In genomic region chr8:21093106-21093505, GRCm38 (mm10) we compare ENCODE assay signal across 12 mouse cellular contexts. TPM values are rescaled to one million over a fixed set of nuclear protein-coding genes. Genes with fewer than 3 reads are reported as not detected.
A peak's percentile ranks its signal among the peaks of the same experiment; 100 is the strongest.
DNase-seq lines count a peak whose midpoint lies in the region; ATAC-seq and TF ChIP-seq lines count a peak whose summit lies in the region.
"Had no signal": no experiment of that assay in that cellular context is flagged by ENCODE, and none has a peak within 500 bp of the region (broad histone marks: within the 10 kb centered on the region; RNA-seq: fewer than 3 reads in every experiment).

No protein-coding gene starts in this region.

- ATAC-seq in intestine, postnatal 0 days, result no peak
- no peak for ATAC-seq in intestine, embryonic 15.5 days
- ATAC-seq in stomach, postnatal 0 days (ENCODE audit: low FRiP score, low TSS enrichment), result no peak

- TF ChIP-seq CTCF in intestine, postnatal 0 days (IDR thresholded peaks at IDR 0.05; ENCODE audit: low read depth), result peak; percentile 52
- TF ChIP-seq CTCF in stomach, postnatal 0 days (IDR thresholded peaks at IDR 0.05; ENCODE audit: low read depth), result peak; percentile 37

- TF ChIP-seq EP300 in stomach, postnatal 0 days (optimal IDR thresholded peaks at IDR 0.05), result no peak

- no peaks in the 10 kb centered on the region for H3K4me1 ChIP-seq in intestine, postnatal 0 days (replicated peaks; ENCODE audit: control insufficient read depth, insufficient read depth, low read length)
- no peaks in the 10 kb centered on the region for H3K4me1 ChIP-seq in intestine, embryonic 15.5 days (replicated peaks)
- H3K4me1 ChIP-seq in stomach, postnatal 0 days (replicated peaks; ENCODE audit: control insufficient read depth, insufficient read depth), result no peaks in the 10 kb centered on the region
- H3K4me1 ChIP-seq: limb, embryonic 15.5 days had no signal

- H3K4me3 ChIP-seq in intestine, postnatal 0 days (ENCODE audit: low read depth, low read length), result no peak overlapping the region
- H3K4me3 ChIP-seq in intestine, embryonic 15.5 days (replicated peaks), result no peak overlapping the region
- H3K4me3 ChIP-seq in stomach, postnatal 0 days (ENCODE audit: low read depth, low read length), result no peak overlapping the region
- H3K4me3 ChIP-seq: limb, embryonic 15.5 days had no signal

- no peak overlapping the region for H3K27ac ChIP-seq in intestine, postnatal 0 days (ENCODE audit: low read depth, low read length)
- no peak overlapping the region for H3K27ac ChIP-seq in intestine, embryonic 15.5 days
- no peak overlapping the region for H3K27ac ChIP-seq in stomach, postnatal 0 days (replicated peaks)
- H3K27ac ChIP-seq: limb, embryonic 15.5 days had no signal

- H3K27me3 ChIP-seq in intestine, postnatal 0 days (replicated peaks; ENCODE audit: control insufficient read depth, insufficient read depth, low read length), result no peaks in the 10 kb centered on the region
- H3K27me3 ChIP-seq in intestine, embryonic 15.5 days (replicated peaks), result no peaks in the 10 kb centered on the region
- H3K27me3 ChIP-seq in stomach, postnatal 0 days (ENCODE audit: control insufficient read depth, insufficient read depth, low read length), result no peaks in the 10 kb centered on the region
- H3K27me3 ChIP-seq: limb, embryonic 15.5 days had no signal

- H3K4me2 ChIP-seq in intestine, postnatal 0 days (replicated peaks; ENCODE audit: low read depth), result no peak overlapping the region
- no peak overlapping the region for H3K4me2 ChIP-seq in intestine, embryonic 15.5 days (replicated peaks)
- no peak overlapping the region for H3K4me2 ChIP-seq in stomach, postnatal 0 days (replicated peaks; ENCODE audit: low read depth)
- H3K4me2 ChIP-seq: limb, embryonic 15.5 days had no signal

- DNase-seq in thymus, postnatal 4 days, result peak; percentile 6
- no peak for DNase-seq in thymus, postnatal 10 days (ENCODE audit: low spot score in 2 of 2)
- peak; percentile 44 for DNase-seq in adrenal gland, postnatal 14 days
- no peak for DNase-seq in stomach, postnatal 0 days (ENCODE audit: low spot score)
- no peak for DNase-seq in spleen, postnatal 14 days (ENCODE audit: low spot score in 2 of 2)
- no peak for DNase-seq in right cerebral cortex, postnatal 36 days (ENCODE audit: low spot score in 2 of 2)
- DNase-seq: cerebellum, adult 9-11 months; heart, adult 11 months; thymus, adult 18-20 months had no signal

- H3K9me3 ChIP-seq in intestine, postnatal 0 days (ENCODE audit: control insufficient read depth), result no peaks in the 10 kb centered on the region
- H3K9me3 ChIP-seq in intestine, embryonic 15.5 days, result no peaks in the 10 kb centered on the region
- no peaks in the 10 kb centered on the region for H3K9me3 ChIP-seq in stomach, postnatal 0 days (ENCODE audit: control insufficient read depth, low read length)
- H3K9me3 ChIP-seq: limb, embryonic 15.5 days had no signal

- H3K36me3 ChIP-seq in intestine, postnatal 0 days (ENCODE audit: control insufficient read depth, insufficient read depth), result no peaks in the 10 kb centered on the region
- H3K36me3 ChIP-seq in intestine, embryonic 15.5 days, result no peaks in the 10 kb centered on the region
- no peaks in the 10 kb centered on the region for H3K36me3 ChIP-seq in stomach, postnatal 0 days (ENCODE audit: control insufficient read depth, insufficient read depth, low read length)
- H3K36me3 ChIP-seq: limb, embryonic 15.5 days had no signal

- H3K9ac ChIP-seq in intestine, postnatal 0 days (ENCODE audit: low read depth, low read length), result no peak overlapping the region
- no peak overlapping the region for H3K9ac ChIP-seq in intestine, embryonic 15.5 days
- no peak overlapping the region for H3K9ac ChIP-seq in stomach, postnatal 0 days (ENCODE audit: low read length)
- H3K9ac ChIP-seq: limb, embryonic 15.5 days had no signal

- WGBS in intestine, postnatal 0 days, result 41% methylated on average over 4 of the region's 4 CpGs
- 43% methylated on average over 4 of the region's 4 CpGs for WGBS in intestine, embryonic 15.5 days
- 27% methylated on average over 4 of the region's 4 CpGs for WGBS in stomach, postnatal 0 days

RNA-seq across cellular contexts. Expression of gene Gm14851, which starts 2.7 kb away (rescaled TPM):
- not detected in 2 replicates for polyA plus RNA-seq in intestine, postnatal 0 days (2015; fragmentation: Nextera tagmentation; extraction: Ambion mirVana)
- polyA plus RNA-seq in intestine, embryonic 15.5 days (2015; fragmentation: Nextera tagmentation; extraction: Ambion mirVana), result not detected in 2 replicates
- total RNA-seq in adrenal gland, postnatal 14 days (2021), result not detected in 2 replicates
- polyA plus RNA-seq in stomach, postnatal 0 days (2015; fragmentation: Nextera tagmentation; extraction: Ambion mirVana), result not detected in 2 replicates
- polyA plus RNA-seq: limb, embryonic 15.5 days had no signal

RNA-seq across cellular contexts. Expression of gene Defa25, which starts 8.9 kb away (rescaled TPM):
- not detected in 2 replicates for polyA plus RNA-seq in intestine, postnatal 0 days (2015; fragmentation: Nextera tagmentation; extraction: Ambion mirVana)
- polyA plus RNA-seq in intestine, embryonic 15.5 days (2015; fragmentation: Nextera tagmentation; extraction: Ambion mirVana), result not detected in 2 replicates
- total RNA-seq in adrenal gland, postnatal 14 days (2021), result not detected in 2 replicates
- polyA plus RNA-seq in stomach, postnatal 0 days (2015; fragmentation: Nextera tagmentation; extraction: Ambion mirVana), result not detected in 2 replicates
- polyA plus RNA-seq: limb, embryonic 15.5 days had no signal

RNA-seq across cellular contexts. Expression of gene Defa35, which starts 28.3 kb away (rescaled TPM):
- not detected in 2 replicates for polyA plus RNA-seq in intestine, postnatal 0 days (2015; fragmentation: Nextera tagmentation; extraction: Ambion mirVana)
- polyA plus RNA-seq in intestine, embryonic 15.5 days (2015; fragmentation: Nextera tagmentation; extraction: Ambion mirVana), result not detected in 2 replicates
- not detected in 2 replicates for total RNA-seq in adrenal gland, postnatal 14 days (2021)
- polyA plus RNA-seq in stomach, postnatal 0 days (2015; fragmentation: Nextera tagmentation; extraction: Ambion mirVana), result not detected in 2 replicates
- polyA plus RNA-seq: limb, embryonic 15.5 days had no signal

RNA-seq across cellular contexts. Expression of gene Defa23, which starts 38.3 kb away (rescaled TPM):
- polyA plus RNA-seq in intestine, postnatal 0 days (2015; fragmentation: Nextera tagmentation; extraction: Ambion mirVana), result not detected in 2 replicates
- polyA plus RNA-seq in intestine, embryonic 15.5 days (2015; fragmentation: Nextera tagmentation; extraction: Ambion mirVana), result not detected in 2 replicates
- not detected in 2 replicates for total RNA-seq in adrenal gland, postnatal 14 days (2021)
- not detected in 2 replicates for polyA plus RNA-seq in stomach, postnatal 0 days (2015; fragmentation: Nextera tagmentation; extraction: Ambion mirVana)
- polyA plus RNA-seq: limb, embryonic 15.5 days had no signal

RNA-seq across cellular contexts. Expression of gene Defa30, which starts 41.3 kb away (rescaled TPM):
- 0.92 and 2.0 TPM in 2 replicates for polyA plus RNA-seq in intestine, postnatal 0 days (2015; fragmentation: Nextera tagmentation; extraction: Ambion mirVana)
- 0.85 TPM in 1 of 2 replicates, not detected in the other for polyA plus RNA-seq in intestine, embryonic 15.5 days (2015; fragmentation: Nextera tagmentation; extraction: Ambion mirVana)
- not detected in 2 replicates for total RNA-seq in adrenal gland, postnatal 14 days (2021)
- polyA plus RNA-seq in stomach, postnatal 0 days (2015; fragmentation: Nextera tagmentation; extraction: Ambion mirVana), result not detected in 2 replicates
- polyA plus RNA-seq: limb, embryonic 15.5 days had no signal

Comparison
In these comparisons a context has a peak if more than half of its experiments do, and no peak if none do; other contexts are left out.
1. DNase-seq: peak in thymus, postnatal 4 days (single experiment) and adrenal gland, postnatal 14 days (single experiment); none in thymus, postnatal 10 days (0 of 2), stomach, postnatal 0 days (single experiment), spleen, postnatal 14 days (0 of 2) and right cerebral cortex, postnatal 36 days (0 of 2).